Mouse (Mus musculus): ENCODE results near the gene Lmcd1. TPM values are rescaled to one million over a fixed set of nuclear protein-coding genes. Genes with fewer than 3 reads are reported as not detected.

Lmcd1 gene
- total RNA-seq, 2 experiments from 2014 or later: 10.7 to 18.7 TPM

- no peak for ATAC-seq (replicated peaks; ENCODE audit: low FRiP score, low TSS enrichment, poor library complexity, severe bottlenecking)
Measured at GRCm38 (mm10) chr6:112331223-112331598, 57.7 kb downstream of the Lmcd1 start.

GRCm38 (mm10) chr6:112333930-112334329 lies 60.4 kb downstream of the Lmcd1 start:
- no peak for ATAC-seq (replicated peaks; ENCODE audit: low FRiP score, low TSS enrichment, poor library complexity, severe bottlenecking)

GRCm38 (mm10) chr6:112337667-112338066 lies 64.1 kb downstream of the Lmcd1 start:
- ATAC-seq (replicated peaks; ENCODE audit: low FRiP score, low TSS enrichment, poor library complexity, severe bottlenecking): no peak

GRCm38 (mm10) chr6:112339016-112339415 lies 65.5 kb downstream of the Lmcd1 start:
- ATAC-seq (replicated peaks; ENCODE audit: low FRiP score, low TSS enrichment, poor library complexity, severe bottlenecking): no peak

- no peak for ATAC-seq (replicated peaks; ENCODE audit: low FRiP score, low TSS enrichment, poor library complexity, severe bottlenecking)
Measured at GRCm38 (mm10) chr6:112350452-112350851, 76.9 kb downstream of the Lmcd1 start.

- ATAC-seq (replicated peaks; ENCODE audit: low FRiP score, low TSS enrichment, poor library complexity, severe bottlenecking): no peak
Measured at GRCm38 (mm10) chr6:112359341-112359740, 85.8 kb downstream of the Lmcd1 start.

- no peak for ATAC-seq (replicated peaks; ENCODE audit: low FRiP score, low TSS enrichment, poor library complexity, severe bottlenecking)
Measured at GRCm38 (mm10) chr6:112360676-112361075, 87.1 kb downstream of the Lmcd1 start.

- ATAC-seq (replicated peaks; ENCODE audit: low FRiP score, low TSS enrichment, poor library complexity, severe bottlenecking): 0 out of 2 replicates have a peak, but pooled peaks have one; percentile 67
Measured at GRCm38 (mm10) chr6:112362349-112362958, 88.9 kb downstream of the Lmcd1 start.

- ATAC-seq (replicated peaks; ENCODE audit: low FRiP score, low TSS enrichment, poor library complexity, severe bottlenecking): 0 out of 2 replicates have a peak, but pooled peaks have one; percentile 59
Measured at GRCm38 (mm10) chr6:112364581-112364980, 91.0 kb downstream of the Lmcd1 start.

- no peak for ATAC-seq (replicated peaks; ENCODE audit: low FRiP score, low TSS enrichment, poor library complexity, severe bottlenecking)
Measured at GRCm38 (mm10) chr6:112365294-112365693, 91.7 kb downstream of the Lmcd1 start.

- ATAC-seq (replicated peaks; ENCODE audit: low FRiP score, low TSS enrichment, poor library complexity, severe bottlenecking): peak; percentile 89
Measured at GRCm38 (mm10) chr6:112373886-112374585, 100.5 kb downstream of the Lmcd1 start.

- ATAC-seq (replicated peaks; ENCODE audit: low FRiP score, low TSS enrichment, poor library complexity, severe bottlenecking): no peak
Measured at GRCm38 (mm10) chr6:112375661-112376392, 102.3 kb downstream of the Lmcd1 start.

GRCm38 (mm10) chr6:112379054-112379453 lies 105.5 kb downstream of the Lmcd1 start:
- ATAC-seq (replicated peaks; ENCODE audit: low FRiP score, low TSS enrichment, poor library complexity, severe bottlenecking): no peak

Other genes starting within 250 kb of the Lmcd1 start
- gene Ssu2, start 114.3 kb downstream of the Lmcd1 start, total RNA-seq (2014; fragmentation: Nextera tagmentation): not detected in 2 replicates
- gene Ssu2, start 114.3 kb downstream of the Lmcd1 start, total RNA-seq (2017): not detected in 2 replicates
- gene Cav3, start 185.7 kb downstream of the Lmcd1 start, total RNA-seq (2014; fragmentation: Nextera tagmentation): not detected in 2 replicates
- not detected in 2 replicates for gene Cav3, start 185.7 kb downstream of the Lmcd1 start, total RNA-seq (2017)
- gene Oxtr, start 216.2 kb downstream of the Lmcd1 start, total RNA-seq (2014; fragmentation: Nextera tagmentation): not detected in 2 replicates
- gene Oxtr, start 216.2 kb downstream of the Lmcd1 start, total RNA-seq (2017): 0.15 TPM in 1 of 2 replicates, not detected in the other

Data from megakaryocyte-erythroid progenitor cell, adult 5-6 weeks (primary cell).